Mouse (Mus musculus) liver, embryonic 16.5 days (tissue): ENCODE results near the gene AI481877. TPM values are rescaled to one million over a fixed set of nuclear protein-coding genes. Genes with fewer than 3 reads are reported as not detected.

Experiments used
- polyA plus RNA-seq: library from polyadenylated mRNA; unstranded; fragments of >200 nt; fragmentation: Nextera tagmentation; extraction: Ambion mirVana; gene quantifications from 2 replicates; pipeline ENCODE4 v1.2.1, GENCODE M21; 2015

Gene AI481877
- polyA plus RNA-seq, 1 experiment from 2014 or later = not detected

Other genes starting within 250 kb of the AI481877 start
- 12.7 and 14.0 TPM in 2 replicates for gene Ecpas, start 226.2 kb downstream of the AI481877 start, polyA plus RNA-seq
- 0.04 and 0.05 TPM in 2 replicates for gene Zkscan16, start 195.4 kb downstream of the AI481877 start, polyA plus RNA-seq
- gene Ptgr1, start 151.9 kb downstream of the AI481877 start, polyA plus RNA-seq = 12.2 and 13.3 TPM in 2 replicates
- gene Dnajc25, start 143.9 kb downstream of the AI481877 start, polyA plus RNA-seq = 3.9 and 5.5 TPM in 2 replicates
- 4.2 and 6.3 TPM in 2 replicates for gene Gm20503, start 135.8 kb downstream of the AI481877 start, polyA plus RNA-seq
- gene Gng10, start 103.9 kb downstream of the AI481877 start, polyA plus RNA-seq = 12.5 and 19.0 TPM in 2 replicates
- gene Ugcg, start 50.3 kb upstream of the AI481877 start, polyA plus RNA-seq = 4.6 and 4.8 TPM in 2 replicates